Mouse (Mus musculus) heart, postnatal 0 days (tissue): ENCODE results near the gene Ret. TPM values are rescaled to one million over a fixed set of nuclear protein-coding genes. Genes with fewer than 3 reads are reported as not detected.

Source experiments
- ATAC-seq: fragments of 200-750 bp; cut with Nextera tagmentation; 2 replicates; pipeline ENCODE4 v1.8.0; 2017; ENCODE audit warnings: low read depth, moderate number of reproducible peaks, moderate library complexity; ENCODE audit not compliant: insufficient read depth
- DNase-seq: peaks from one replicate; pipeline ENCODE4 v3.0.0-alpha.2; 2016; ENCODE audit warnings: low spot score
- H3K27ac ChIP-seq: fragments of 300-500 bp; sonication (generic); 2 replicates; pipeline ENCODE4 v1.5.1; 2014; ENCODE audit warnings: low read depth, mild to moderate bottlenecking
- H3K27me3 ChIP-seq: fragments of 300-500 bp; sonication (generic); 2 replicates; pipeline ENCODE4 v1.6.1; 2014; ENCODE audit warnings: low read length, mixed read lengths; ENCODE audit not compliant: control insufficient read depth, insufficient read depth
- H3K36me3 ChIP-seq: fragments of 300-500 bp; sonication (generic); replicated peaks from 2 replicates; pipeline ENCODE4 v1.6.1; 2014; ENCODE audit warnings: low read length, mixed read lengths; ENCODE audit not compliant: control insufficient read depth, insufficient read depth
- H3K4me1 ChIP-seq: fragments of 300-500 bp; sonication (generic); 2 replicates; pipeline ENCODE4 v1.6.1; 2014; ENCODE audit warnings: antibody characterized with exemption; ENCODE audit not compliant: control insufficient read depth, insufficient read depth
- H3K4me2 ChIP-seq: fragments of 300-500 bp; sonication (generic); 2 replicates; pipeline ENCODE4 v1.6.1; 2014; ENCODE audit warnings: low read depth, mild to moderate bottlenecking, low read length, moderate library complexity
- H3K4me3 ChIP-seq: fragments of 300-500 bp; sonication (generic); 2 replicates; pipeline ENCODE4 v1.5.1; 2014; ENCODE audit warnings: low read depth, low read length
- H3K9ac ChIP-seq: fragments of 300-500 bp; sonication (generic); replicated peaks from 2 replicates; pipeline ENCODE4 v1.6.1; 2014; ENCODE audit warnings: low read depth, low read length, mixed read lengths
- H3K9me3 ChIP-seq: fragments of 300-500 bp; sonication (generic); replicated peaks from 2 replicates; pipeline ENCODE4 v1.6.1; 2016; ENCODE audit warnings: low read length; ENCODE audit not compliant: control insufficient read depth
- CTCF ChIP-seq: IDR thresholded peaks from 2 replicates; pipeline ENCODE4 v1.5.1; 2016; ENCODE audit warnings: antibody characterized with exemption, control low read depth, low read depth
- EP300 ChIP-seq: IDR thresholded peaks from 2 replicates; pipeline ENCODE4 v1.6.1; 2016; ENCODE audit warnings: antibody characterized with exemption, low read depth
- WGBS: fragments of 180-500 bp; shearing (Covaris S2); extraction: QIAGEN DNeasy Blood & Tissue Kit; methylation state at CpG from one replicate; pipeline ENCODE4 v1.1.7; 2014; 5-methylcytosine and 5-hydroxymethylcytosine counted together
- polyA plus RNA-seq: library from polyadenylated mRNA; unstranded; fragments of >200 nt; fragmentation: Nextera tagmentation; extraction: Ambion mirVana; gene quantifications from 2 replicates; pipeline ENCODE4 v1.2.1, GENCODE M21; 2015
- total RNA-seq: library from RNA; depleted of rRNA; stranded (reverse); fragments of >200 nt; gene quantifications from 2 replicates; pipeline ENCODE4 v1.2.3, GENCODE M21; 2014; ENCODE audit warnings: low replicate concordance

Gene Ret
- total and polyA plus RNA-seq, 2 experiments from 2014 or later = 0.23 to 0.38 TPM

DNA sequence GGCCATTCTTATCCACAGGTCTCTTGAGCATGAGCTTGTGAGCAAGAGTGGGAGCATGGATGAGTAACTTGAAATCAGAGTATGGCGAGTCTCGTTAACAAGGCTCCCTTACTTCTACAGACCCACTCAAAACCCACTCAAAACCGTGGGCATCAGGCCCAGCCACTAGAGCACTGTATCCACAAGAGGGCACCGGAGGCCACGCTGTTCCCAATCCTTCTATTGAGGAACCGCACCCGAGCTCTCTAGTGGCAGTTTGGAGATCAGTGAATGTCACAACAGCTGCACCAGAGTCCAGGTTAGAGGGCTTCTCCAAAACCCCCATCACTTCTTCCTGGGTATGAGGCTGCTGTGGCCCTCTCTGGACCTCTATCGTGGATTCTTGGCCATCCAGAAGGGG, 2.4 kb downstream of the Ret start:
- 35% methylated on average over 8 of the region's 8 CpGs for WGBS
- no peak overlapping the region for H3K9ac ChIP-seq
- peaks cover 74% of the 10 kb centered on the region for H3K27me3 ChIP-seq
- TF ChIP-seq CTCF (peak; percentile 67), EP300 (no peak)
- H3K4me3 ChIP-seq = no peak overlapping the region
- no peaks in the 10 kb centered on the region for H3K9me3 ChIP-seq
- ATAC-seq (peak; percentile 35; the same call in 1 of the 2 replicates), DNase-seq (peak; percentile 50)
- no peaks in the 10 kb centered on the region for H3K36me3 ChIP-seq
- no peak overlapping the region for H3K4me2 ChIP-seq
- no peak overlapping the region for H3K27ac ChIP-seq
- H3K4me1 ChIP-seq = no peaks in the 10 kb centered on the region

DNA sequence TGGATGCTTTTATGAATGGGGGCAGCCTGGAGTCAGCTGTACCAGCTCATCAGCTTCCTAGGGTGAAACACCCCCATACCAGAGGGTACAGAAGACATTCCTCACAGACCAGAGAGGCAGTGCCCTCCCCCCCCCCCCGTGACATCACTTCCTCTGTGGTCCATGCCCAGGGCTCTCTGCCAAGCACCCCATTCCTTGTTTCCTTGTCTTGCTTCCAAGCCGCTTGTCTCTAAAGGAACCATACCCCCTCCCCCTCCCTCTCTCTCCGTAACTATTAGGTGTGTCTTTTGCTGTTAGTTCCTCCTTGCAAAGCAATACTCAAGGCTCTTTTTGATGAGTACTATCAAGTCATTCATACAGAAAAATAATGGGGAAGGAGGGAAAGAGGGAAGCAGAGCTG, 4.6 kb downstream of the Ret start:
- DNase-seq = no peak
- Histone ChIP-seq H3K27me3 (peaks cover 57% of the 10 kb centered on the region), H3K9me3 (no peaks in the 10 kb centered on the region), H3K27ac (no peak overlapping the region), H3K4me3 (no peak overlapping the region), H3K4me2 (no peak overlapping the region), H3K9ac (no peak overlapping the region), H3K4me1 (0 out of 2 replicates have a peak, but pooled peaks cover 6% of the 10 kb centered on the region), H3K36me3 (no peaks in the 10 kb centered on the region)
- no peak for TF ChIP-seq EP300
- TF ChIP-seq CTCF = no peak
- WGBS = 28% methylated on average over 3 of the region's 3 CpGs
- ATAC-seq = no peak

DNA sequence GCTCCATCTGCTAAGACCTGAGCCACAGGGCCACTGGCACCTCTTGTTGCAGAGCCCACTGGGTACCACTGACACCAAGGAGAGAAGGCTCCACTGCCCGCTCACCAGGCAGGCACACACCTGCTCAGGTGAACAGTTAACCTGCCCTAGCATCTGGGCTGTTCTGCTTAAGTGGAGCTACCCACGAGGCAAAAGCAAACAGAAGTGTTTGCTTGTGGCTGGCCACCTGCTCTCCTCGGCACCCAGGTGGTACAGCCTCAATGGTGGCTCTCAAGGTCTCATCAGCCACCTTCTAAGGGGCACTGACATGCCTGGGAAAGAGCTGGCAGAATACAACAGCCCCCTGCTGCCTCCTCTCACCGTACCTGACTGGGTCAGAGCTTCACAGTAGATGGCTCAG, 5.3 kb downstream of the Ret start:
- no peak for DNase-seq
- H3K9ac ChIP-seq = no peak overlapping the region
- WGBS = 68% methylated on average over 4 of the region's 4 CpGs
- no peaks in the 10 kb centered on the region for H3K9me3 ChIP-seq
- H3K27me3 ChIP-seq = peaks cover 51% of the 10 kb centered on the region
- TF ChIP-seq EP300 (no peak), CTCF (no peak)
- H3K4me1 ChIP-seq = 0 out of 2 replicates have a peak, but pooled peaks cover 6% of the 10 kb centered on the region
- no peak for ATAC-seq
- no peak overlapping the region for H3K4me2 ChIP-seq
- no peak overlapping the region for H3K4me3 ChIP-seq
- no peak overlapping the region for H3K27ac ChIP-seq
- H3K36me3 ChIP-seq = no peaks in the 10 kb centered on the region

DNA sequence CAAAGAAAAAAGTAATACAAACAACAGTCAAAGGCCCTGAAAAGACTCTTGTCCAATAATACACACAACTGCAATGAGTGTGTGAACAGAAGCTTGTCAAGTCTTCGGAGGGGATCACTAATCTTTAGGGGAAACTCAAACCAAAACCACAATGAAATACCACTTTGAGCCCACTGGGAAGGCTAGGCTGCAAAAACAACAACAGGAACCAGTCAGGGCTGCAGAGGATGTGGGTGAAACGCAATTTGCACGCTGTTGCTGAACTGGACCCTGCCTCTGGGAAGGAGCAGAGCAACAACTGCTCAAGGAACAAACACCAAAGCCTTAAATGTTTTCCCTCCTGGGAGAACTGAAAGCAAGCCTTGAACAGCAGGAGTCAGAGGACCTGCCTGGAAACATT, 7.8 kb downstream of the Ret start:
- Histone ChIP-seq H3K27ac (no peak overlapping the region), H3K4me1 (0 out of 2 replicates have a peak, but pooled peaks cover 6% of the 10 kb centered on the region), H3K27me3 (peaks cover 27% of the 10 kb centered on the region), H3K9me3 (no peaks in the 10 kb centered on the region), H3K4me2 (no peak overlapping the region), H3K9ac (no peak overlapping the region), H3K36me3 (no peaks in the 10 kb centered on the region), H3K4me3 (no peak overlapping the region)
- ATAC-seq (no peak), DNase-seq (no peak)
- TF ChIP-seq CTCF (no peak), EP300 (no peak)
- 45% methylated on average over 3 of the region's 3 CpGs for WGBS

DNA sequence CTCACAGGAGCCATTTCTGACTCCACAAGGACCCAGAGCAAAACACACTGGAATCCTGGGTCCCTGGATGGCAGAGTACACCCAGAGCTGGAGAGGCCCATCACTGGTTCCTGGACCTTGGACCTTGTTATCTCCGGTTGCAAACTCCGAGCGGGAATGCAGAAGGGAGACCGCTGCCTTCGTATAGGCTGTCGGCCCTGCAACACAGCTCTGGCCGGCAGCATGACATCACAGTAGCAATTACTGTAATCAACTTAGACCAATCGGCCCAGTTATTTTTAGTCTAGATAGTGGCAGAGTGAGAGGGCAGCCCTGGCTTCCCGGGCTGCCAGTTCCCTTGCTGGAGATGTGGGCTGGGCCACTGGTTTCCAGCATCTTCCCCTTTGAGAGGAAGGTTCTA, 8.9 kb downstream of the Ret start:
- WGBS = 20% methylated on average over 9 of the region's 9 CpGs
- no peak for TF ChIP-seq CTCF
- no peak for TF ChIP-seq EP300
- 0 out of 2 replicates have a peak, but pooled peaks cover 6% of the 10 kb centered on the region for H3K4me1 ChIP-seq
- no peaks in the 10 kb centered on the region for H3K36me3 ChIP-seq
- peaks cover 21% of the 10 kb centered on the region for H3K27me3 ChIP-seq
- H3K4me2 ChIP-seq = no peak overlapping the region
- DNase-seq = no peak
- ATAC-seq = no peak
- no peaks in the 10 kb centered on the region for H3K9me3 ChIP-seq
- no peak overlapping the region for H3K27ac ChIP-seq
- no peak overlapping the region for H3K4me3 ChIP-seq
- no peak overlapping the region for H3K9ac ChIP-seq

DNA sequence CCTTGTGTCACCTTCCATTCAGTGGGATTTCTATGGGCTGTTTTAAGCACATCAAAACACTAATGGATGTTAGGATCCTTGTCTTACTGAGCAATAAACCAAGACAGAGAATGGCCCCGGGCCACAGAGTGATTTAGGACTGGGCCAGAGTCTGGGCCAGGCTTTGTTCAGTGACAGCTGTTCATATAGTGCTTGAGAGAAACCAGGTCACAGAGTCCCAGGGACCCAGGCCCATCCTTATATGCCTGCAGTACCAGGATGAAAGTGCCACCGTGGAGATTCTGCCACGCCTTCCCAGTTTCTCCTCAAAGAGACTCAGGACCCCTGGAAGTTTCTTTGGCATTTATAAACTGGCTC, 10.3 kb downstream of the Ret start:
- no peak overlapping the region for H3K4me2 ChIP-seq
- no peak overlapping the region for H3K9ac ChIP-seq
- no peak for DNase-seq
- H3K27ac ChIP-seq = no peak overlapping the region
- H3K4me1 ChIP-seq = 0 out of 2 replicates have a peak, but pooled peaks cover 6% of the 10 kb centered on the region
- no peak overlapping the region for H3K4me3 ChIP-seq
- ATAC-seq = no peak
- H3K36me3 ChIP-seq = no peaks in the 10 kb centered on the region
- TF ChIP-seq CTCF (no peak), EP300 (no peak)
- H3K9me3 ChIP-seq = no peaks in the 10 kb centered on the region
- H3K27me3 ChIP-seq = peaks cover 17% of the 10 kb centered on the region
- WGBS = 75% methylated on average over 3 of the region's 3 CpGs
